Mouse (Mus musculus) spleen, embryonic (tissue): ENCODE measurements around the gene Tbccd1.
"Not testable (repeated sequence)": the region's sequence is repeated elsewhere in the genome, so short reads cannot be mapped to it uniquely, and the experiment has no call there.

Source experiments
- CTCF ChIA-PET: fragments of 350-600 bp; sonication (Branson Sonifier 250); formaldehyde crosslinking; loops from one replicate; lab custom pipeline; 2022; lab: Charles Lee

Tbccd1 gene

GRCm38 (mm10) chr16:22789908-22790367 lies 67.5 kb downstream of the Tbccd1 start:
- CTCF ChIA-PET, result no interaction called here

- CTCF ChIA-PET, result no interaction called here
Measured at GRCm38 (mm10) chr16:22782686-22783085, 74.8 kb downstream of the Tbccd1 start.

DNA sequence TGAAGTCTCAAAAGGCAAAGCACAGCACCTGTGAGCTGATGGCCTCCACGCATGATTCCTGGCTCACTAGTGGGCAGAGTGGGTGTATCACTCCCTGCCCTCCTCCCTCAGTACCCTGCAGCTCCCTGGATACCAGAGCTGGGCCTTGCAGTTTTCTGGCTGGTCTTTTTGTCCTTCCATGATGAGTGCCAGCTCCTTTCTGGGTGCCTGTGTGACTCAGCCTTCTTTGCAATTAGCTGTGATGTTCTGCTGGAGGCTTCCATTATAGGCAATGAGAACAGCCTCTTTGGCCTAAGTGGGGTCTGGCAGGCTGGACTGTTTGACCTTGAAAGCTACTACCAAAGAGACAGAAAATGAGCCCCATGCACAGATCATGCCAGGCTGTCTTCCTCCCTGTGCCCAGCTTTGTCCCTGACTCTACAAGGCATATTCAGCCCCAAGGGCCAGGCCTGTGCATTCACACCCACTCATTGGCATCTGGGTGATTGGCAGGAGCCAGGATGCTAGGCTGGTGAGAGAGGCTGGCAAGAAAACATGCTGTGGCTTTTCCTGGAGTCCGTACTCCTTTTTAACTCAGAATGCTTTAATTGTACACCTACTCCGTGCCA lies 78.1 kb downstream of the Tbccd1 start:
- CTCF ChIA-PET, result no interaction called here

GRCm38 (mm10) chr16:22778296-22778695 lies 79.2 kb downstream of the Tbccd1 start:
- CTCF ChIA-PET, result not testable (repeated sequence)

DNA sequence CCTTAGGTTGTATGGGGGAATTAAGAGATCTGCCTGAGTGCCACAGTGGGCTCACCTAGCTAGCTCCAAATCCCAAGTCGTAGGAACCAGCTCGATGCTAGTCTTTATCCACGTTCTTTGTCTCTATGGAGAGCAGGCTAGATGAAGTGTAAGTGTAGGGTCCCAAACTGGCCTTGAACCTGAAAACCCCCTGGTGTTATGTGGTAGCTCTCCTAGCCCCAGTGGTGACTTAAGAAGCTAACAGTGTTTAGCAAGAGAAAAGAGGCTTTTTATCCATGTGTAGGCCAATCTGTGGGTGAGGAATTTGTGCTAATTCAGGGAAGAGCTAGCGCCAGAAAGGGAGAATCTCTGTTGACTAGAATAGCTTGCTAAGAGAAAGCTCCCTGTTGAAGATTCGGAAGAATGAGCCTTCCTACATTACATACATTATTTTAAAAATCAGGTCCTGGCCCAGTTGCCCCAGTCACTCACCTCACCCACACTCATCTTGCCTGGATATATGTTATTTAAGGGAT lies 81.9 kb downstream of the Tbccd1 start:
- CTCF ChIA-PET, result no interaction called here

GRCm38 (mm10) chr16:22768661-22769060 lies 88.8 kb downstream of the Tbccd1 start:
- CTCF ChIA-PET, result no interaction called here

DNA sequence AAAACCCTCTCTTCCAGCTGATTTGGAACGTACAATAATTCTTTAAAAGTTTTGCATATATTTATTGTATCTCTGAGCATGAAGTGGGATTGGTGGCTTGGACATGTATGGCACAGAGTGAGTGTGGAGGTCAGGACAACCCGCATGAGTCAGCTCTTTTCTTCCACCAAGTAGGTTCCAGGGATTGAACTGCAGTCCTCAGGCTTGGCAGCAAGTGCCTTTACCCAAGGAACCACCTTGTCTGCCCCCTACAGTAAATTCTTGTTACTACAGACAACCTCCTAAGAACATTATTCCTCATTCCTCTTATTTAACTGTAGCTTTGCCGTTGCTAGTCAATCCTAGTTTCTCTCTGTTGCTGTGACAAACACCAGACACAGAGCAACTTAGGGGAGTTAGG lies 90.1 kb downstream of the Tbccd1 start:
- CTCF ChIA-PET, result no interaction called here

DNA sequence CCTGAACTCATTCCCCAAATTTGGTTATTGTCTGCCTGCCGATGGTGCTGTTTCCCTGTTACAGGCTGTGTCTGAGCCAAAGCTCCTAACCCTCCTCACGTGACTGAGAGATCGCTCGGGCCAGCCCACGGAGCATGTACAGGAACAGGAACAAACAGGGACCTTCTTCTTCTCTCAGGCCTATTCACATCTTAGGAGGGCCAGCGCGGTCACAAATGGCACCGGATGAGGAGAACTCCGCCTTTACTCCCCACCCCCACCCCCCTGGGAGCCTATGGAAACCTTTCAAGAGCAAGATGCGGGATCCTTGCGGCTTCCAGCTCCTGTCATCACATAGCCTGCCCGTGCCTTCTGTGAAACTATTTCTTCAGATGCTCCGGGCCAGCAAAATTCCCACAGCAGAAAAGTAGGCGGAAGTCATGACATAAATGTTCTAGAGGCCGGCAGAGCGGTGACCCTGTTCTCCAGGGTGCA lies 90.7 kb downstream of the Tbccd1 start:
- CTCF ChIA-PET, result no interaction called here

DNA sequence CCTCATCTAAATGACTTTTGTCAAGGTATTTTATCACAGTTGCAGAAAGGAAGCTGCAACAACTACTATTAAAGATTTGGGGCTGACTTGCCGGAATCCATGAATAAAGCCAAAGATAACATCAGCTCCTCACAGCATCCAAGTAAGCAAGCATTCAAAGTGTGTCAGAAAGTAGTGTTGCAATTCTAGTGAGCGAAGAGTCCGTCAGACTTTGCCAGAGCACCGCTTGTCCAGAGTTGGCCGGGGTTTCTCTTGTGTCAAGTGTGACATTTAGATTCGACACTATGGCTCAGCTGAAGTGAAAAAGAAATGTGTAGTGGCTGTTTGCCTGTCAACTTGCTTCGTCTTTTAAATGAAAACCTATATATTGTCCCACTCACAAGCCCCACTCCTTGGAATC lies 91.9 kb downstream of the Tbccd1 start:
- CTCF ChIA-PET, result no interaction called here
